Mouse (Mus musculus) intestine, embryonic 16.5 days (tissue): ENCODE data around the gene Sdcbp2. TPM values are rescaled to one million over a fixed set of nuclear protein-coding genes. Genes with fewer than 3 reads are reported as not detected.

ENCODE experiments used
- ATAC-seq: fragments of 200-750 bp; cut with Nextera tagmentation; 2 replicates; pipeline ENCODE4 v1.8.0; 2017; ENCODE audit warnings: moderate TSS enrichment, moderate library complexity
- H3K27ac ChIP-seq: fragments of 300-500 bp; sonication (generic); 2 replicates; pipeline ENCODE4 v1.5.1; 2014; ENCODE audit warnings: mild to moderate bottlenecking, low read length
- H3K27me3 ChIP-seq: fragments of 300-500 bp; sonication (generic); replicated peaks from 2 replicates; pipeline ENCODE4 v1.6.1; 2014; ENCODE audit warnings: low read length, control low read depth, mixed read lengths; ENCODE audit not compliant: control insufficient read depth, insufficient read depth
- H3K36me3 ChIP-seq: fragments of 300-500 bp; sonication (generic); 2 replicates; pipeline ENCODE4 v1.6.1; 2014; ENCODE audit warnings: low read length, control low read depth; ENCODE audit not compliant: control insufficient read depth, insufficient read depth
- H3K4me1 ChIP-seq: fragments of 300-500 bp; sonication (generic); 2 replicates; pipeline ENCODE4 v1.6.1; 2014; ENCODE audit warnings: low read length, control low read depth, mixed read lengths; ENCODE audit not compliant: control insufficient read depth, insufficient read depth
- H3K4me2 ChIP-seq: fragments of 300-500 bp; sonication (generic); 2 replicates; pipeline ENCODE4 v1.6.1; 2014; ENCODE audit warnings: low read depth, low read length, control low read depth
- H3K4me3 ChIP-seq: fragments of 300-500 bp; sonication (generic); 2 replicates; pipeline ENCODE4 v1.5.1; 2014; ENCODE audit warnings: mild to moderate bottlenecking, low read length
- H3K9ac ChIP-seq: fragments of 300-500 bp; sonication (generic); 2 replicates; pipeline ENCODE4 v1.6.1; 2014; ENCODE audit warnings: low read depth, low read length
- H3K9me3 ChIP-seq: fragments of 300-500 bp; sonication (generic); 2 replicates; pipeline ENCODE4 v1.6.1; 2016; ENCODE audit warnings: low read length, control low read depth; ENCODE audit not compliant: control insufficient read depth
- WGBS: fragments of 180-500 bp; shearing (Covaris S2); extraction: QIAGEN DNeasy Blood & Tissue Kit; methylation state at CpG from one replicate; pipeline ENCODE4 v1.1.7; 2014; 5-methylcytosine and 5-hydroxymethylcytosine counted together
- polyA plus RNA-seq: library from polyadenylated mRNA; unstranded; fragments of >200 nt; fragmentation: Nextera tagmentation; extraction: Ambion mirVana; gene quantifications from 2 replicates; pipeline ENCODE4 v1.2.1, GENCODE M21; 2015

Gene Sdcbp2
- polyA plus RNA-seq, 1 experiment from 2014 or later, result 23.2 TPM

DNA sequence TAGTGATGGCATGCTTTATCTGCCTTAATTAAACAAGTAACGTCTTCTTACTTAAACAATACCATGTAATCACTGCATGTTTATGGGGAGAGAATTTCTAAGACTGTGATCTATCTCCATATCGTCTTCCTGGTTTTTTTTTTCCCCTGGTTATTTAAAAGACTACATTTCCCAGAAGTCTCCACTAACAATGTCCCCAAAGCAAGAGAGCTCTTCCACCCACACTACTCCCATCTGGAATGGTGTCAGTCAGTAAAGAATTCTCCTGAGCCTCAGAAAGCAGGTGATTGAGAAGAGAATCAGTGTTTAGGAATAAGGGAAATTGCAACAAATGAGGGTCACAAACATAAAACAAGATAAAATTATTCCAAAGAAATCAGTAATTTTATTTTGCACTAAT, 62.5 kb downstream of the Sdcbp2 start:
- H3K4me3 ChIP-seq, result no peak overlapping the region
- no peaks in the 10 kb centered on the region for H3K9me3 ChIP-seq
- 0 out of 2 replicates have a peak, but pooled peaks cover 3% of the 10 kb centered on the region for H3K27me3 ChIP-seq
- no peak overlapping the region for H3K4me2 ChIP-seq
- no peak overlapping the region for H3K27ac ChIP-seq
- no peak overlapping the region for H3K9ac ChIP-seq
- 27% methylated on average over 2 of the region's 2 CpGs for WGBS
- ATAC-seq, result no peak
- peaks cover 3% of the 10 kb centered on the region; the same call in 1 of the 2 replicates for H3K4me1 ChIP-seq
- no peaks in the 10 kb centered on the region for H3K36me3 ChIP-seq

- peak; percentile 74 for ATAC-seq
- peak overlapping the region; percentile 30; the same call in 1 of the 2 replicates for H3K4me2 ChIP-seq
- H3K36me3 ChIP-seq, result no peaks in the 10 kb centered on the region
- H3K27ac ChIP-seq, result no peak overlapping the region
- 0 out of 2 replicates have a peak, but pooled peaks cover 3% of the 10 kb centered on the region for H3K27me3 ChIP-seq
- 48% methylated on average over 9 of the region's 9 CpGs for WGBS
- H3K4me3 ChIP-seq, result no peak overlapping the region
- peaks cover 3% of the 10 kb centered on the region; the same call in 1 of the 2 replicates for H3K4me1 ChIP-seq
- H3K9me3 ChIP-seq, result no peaks in the 10 kb centered on the region
- no peak overlapping the region for H3K9ac ChIP-seq
Observed at GRCm38 (mm10) chr2:151635362-151636014, 63.1 kb downstream of the Sdcbp2 start.

DNA sequence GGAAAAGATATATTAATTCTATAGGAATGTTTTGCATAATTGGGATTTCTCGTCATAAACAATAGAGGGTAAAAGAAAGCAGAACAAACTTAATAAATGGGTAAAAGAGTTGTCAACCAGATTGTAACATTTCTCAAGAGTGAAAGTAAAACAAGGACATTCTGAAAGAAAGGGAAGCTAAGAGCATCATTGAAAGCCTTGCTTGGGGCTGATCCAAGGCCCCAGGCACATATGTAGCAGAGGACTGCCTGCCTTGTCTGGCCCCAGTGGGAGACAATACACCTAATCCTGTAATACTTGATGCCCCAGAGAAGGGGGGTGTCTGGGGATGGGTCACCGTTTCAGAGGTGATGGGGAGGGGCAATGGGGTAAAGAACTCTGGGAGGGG, 63.6 kb downstream of the Sdcbp2 start:
- 70% methylated on average over 2 of the region's 2 CpGs for whole genome bisulfite sequencing
- Histone ChIP-seq H3K27me3 (0 out of 2 replicates have a peak, but pooled peaks cover 3% of the 10 kb centered on the region), H3K4me1 (peaks cover 3% of the 10 kb centered on the region; the same call in 1 of the 2 replicates), H3K36me3 (no peaks in the 10 kb centered on the region), H3K4me2 (no peak overlapping the region), H3K27ac (no peak overlapping the region), H3K9me3 (no peaks in the 10 kb centered on the region), H3K4me3 (no peak overlapping the region), H3K9ac (no peak overlapping the region)
- no peak for ATAC-seq

Other genes with a start within 250 kb of the Sdcbp2 start
- gene 4921509C19Rik, start 96.5 kb upstream of the Sdcbp2 start, polyA plus RNA-seq, result not detected in 2 replicates
- gene Nsfl1c, start 78.4 kb upstream of the Sdcbp2 start, polyA plus RNA-seq, result 163 and 176 TPM in 2 replicates
- 537 and 561 TPM in 2 replicates for gene Fkbp1a, start 30.1 kb upstream of the Sdcbp2 start, polyA plus RNA-seq
- 1.8 and 2.0 TPM in 2 replicates for gene Snph, start 60.0 kb downstream of the Sdcbp2 start, polyA plus RNA-seq
- not detected in 2 replicates for gene Rad21l, start 95.9 kb downstream of the Sdcbp2 start, polyA plus RNA-seq
- gene Tmem74b, start 129.4 kb downstream of the Sdcbp2 start, polyA plus RNA-seq, result 1.7 and 1.9 TPM in 2 replicates
- gene Psmf1, start 171.6 kb downstream of the Sdcbp2 start, polyA plus RNA-seq, result 41.4 and 43.5 TPM in 2 replicates